Mouse (Mus musculus) embryonic facial prominence, embryonic 11.5 days (tissue): ENCODE data around the gene Gm9833. TPM values are rescaled to one million over a fixed set of nuclear protein-coding genes. Genes with fewer than 3 reads are reported as not detected.
"Not testable (repeated sequence)": the region's sequence is repeated elsewhere in the genome, so short reads cannot be mapped to it uniquely, and the experiment has no call there.

Experiments
- ATAC-seq: fragments of 200-750 bp; cut with Nextera tagmentation; replicated peaks from 2 replicates; pipeline ENCODE4 v1.8.0; 2017; ENCODE audit warnings: low read depth; ENCODE audit not compliant: insufficient number of reproducible peaks, low FRiP score, low TSS enrichment
- DNase-seq: peaks from one replicate; pipeline ENCODE4 v3.0.0-alpha.2; 2015; ENCODE audit warnings: low spot score
- H3K27ac ChIP-seq: fragments of 300-500 bp; sonication (generic); replicated peaks from 2 replicates; pipeline ENCODE4 v1.5.1; 2014; ENCODE audit warnings: mild to moderate bottlenecking, low read depth, low read length, control low read depth
- H3K27me3 ChIP-seq: fragments of 300-500 bp; sonication (generic); 2 replicates; pipeline ENCODE4 v1.6.1; 2014; ENCODE audit warnings: mild to moderate bottlenecking, low read length, moderate library complexity, mixed read lengths; ENCODE audit not compliant: control insufficient read depth, insufficient read depth
- H3K36me3 ChIP-seq: fragments of 300-500 bp; sonication (generic); replicated peaks from 2 replicates; pipeline ENCODE4 v1.6.1; 2014; ENCODE audit warnings: low read depth, mild to moderate bottlenecking, low read length, moderate library complexity, mixed read lengths; ENCODE audit not compliant: control insufficient read depth, insufficient read depth
- H3K4me1 ChIP-seq: fragments of 300-500 bp; sonication (generic); 2 replicates; pipeline ENCODE4 v1.6.1; 2014; ENCODE audit warnings: low read length, mixed read lengths; ENCODE audit not compliant: control insufficient read depth, insufficient read depth
- H3K4me2 ChIP-seq: fragments of 300-500 bp; sonication (generic); 2 replicates; pipeline ENCODE4 v1.6.1; 2014; ENCODE audit warnings: low read depth, mild to moderate bottlenecking, control low read depth, low read length, moderate library complexity
- H3K4me3 ChIP-seq: fragments of 300-500 bp; sonication (generic); 2 replicates; pipeline ENCODE4 v1.5.1; 2014; ENCODE audit warnings: low read depth, low read length, control low read depth
- H3K9ac ChIP-seq: fragments of 300-500 bp; sonication (generic); replicated peaks from 2 replicates; pipeline ENCODE4 v1.6.1; 2014; ENCODE audit warnings: mild to moderate bottlenecking, control low read depth, low read length
- H3K9me3 ChIP-seq: fragments of 300-500 bp; sonication (generic); replicated peaks from 2 replicates; pipeline ENCODE4 v1.6.1; 2016; ENCODE audit warnings: mild to moderate bottlenecking, low read length, inconsistent platforms, mixed read lengths; ENCODE audit not compliant: control insufficient read depth
- WGBS: fragments of 180-500 bp; shearing (Covaris S2); extraction: QIAGEN DNeasy Blood & Tissue Kit; methylation state at CpG from one replicate; pipeline ENCODE4 v1.1.7; 2014; 5-methylcytosine and 5-hydroxymethylcytosine counted together
- polyA plus RNA-seq: library from polyadenylated mRNA; unstranded; fragments of >200 nt; fragmentation: Nextera tagmentation; extraction: Ambion mirVana; gene quantifications from 2 replicates; pipeline ENCODE4 v1.2.1, GENCODE M21; 2014

Gm9833 gene
- polyA plus RNA-seq: 5.6 and 6.3 TPM in 2 replicates

DNA sequence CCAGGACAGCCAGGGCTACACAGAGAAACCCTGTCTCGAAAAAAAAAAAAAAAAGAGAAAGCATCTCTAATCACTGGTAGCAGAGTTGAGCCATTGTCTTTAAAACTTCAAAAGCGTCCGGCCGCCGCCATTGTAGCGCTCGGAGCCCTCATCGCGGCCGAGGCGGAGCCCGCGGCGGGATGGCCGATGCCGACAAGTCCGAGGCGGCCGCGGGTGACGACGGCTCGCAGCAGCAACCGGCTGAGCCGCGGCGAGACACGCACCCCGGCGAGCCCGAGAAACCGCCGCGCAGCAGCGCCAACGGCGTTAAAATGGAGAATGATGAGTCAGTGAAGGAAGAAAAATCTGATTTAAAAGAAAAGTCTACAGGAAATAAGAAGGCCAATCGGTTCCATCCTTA is at the start of gene Gm9833:
Gene Gm9833 (plus strand): TSS at position 117 of the 400 bp plus-strand sequence.
- ATAC-seq, H3K9me3 ChIP-seq, H3K4me2 ChIP-seq, H3K27me3 ChIP-seq, DNase-seq, H3K36me3 ChIP-seq, H3K4me3 ChIP-seq, H3K9ac ChIP-seq, H3K4me1 ChIP-seq, H3K27ac ChIP-seq: not testable (repeated sequence)
- WGBS: 28% methylated on average over 28 of the region's 38 CpGs

DNA sequence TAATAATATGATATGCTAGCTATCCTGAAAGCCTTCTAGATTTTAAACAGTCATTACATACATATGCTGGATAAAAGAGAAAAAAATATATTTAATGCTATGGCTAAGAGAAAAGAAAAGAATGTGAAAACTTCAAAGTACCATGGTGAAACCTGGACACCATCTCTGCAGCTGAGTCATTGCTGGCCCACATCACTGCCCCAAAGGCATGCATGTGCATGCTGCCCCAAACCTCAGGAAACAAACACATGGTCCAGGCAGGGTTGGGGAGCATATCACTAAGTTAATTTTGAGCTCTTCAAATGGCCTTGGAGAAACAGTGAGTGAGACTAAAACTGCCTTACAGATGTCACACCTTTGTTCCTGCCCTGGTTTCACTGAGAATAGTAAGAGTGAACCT is 17.8 kb upstream of the Gm9833 start:
- Histone ChIP-seq H3K9me3 (no peaks in the 10 kb centered on the region), H3K4me3 (no peak overlapping the region), H3K27me3 (no peaks in the 10 kb centered on the region), H3K27ac (no peak overlapping the region), H3K9ac (no peak overlapping the region), H3K4me1 (no peaks in the 10 kb centered on the region), H3K4me2 (no peak overlapping the region), H3K36me3 (no peaks in the 10 kb centered on the region)
- ATAC-seq (no peak), DNase-seq (no peak)

DNA sequence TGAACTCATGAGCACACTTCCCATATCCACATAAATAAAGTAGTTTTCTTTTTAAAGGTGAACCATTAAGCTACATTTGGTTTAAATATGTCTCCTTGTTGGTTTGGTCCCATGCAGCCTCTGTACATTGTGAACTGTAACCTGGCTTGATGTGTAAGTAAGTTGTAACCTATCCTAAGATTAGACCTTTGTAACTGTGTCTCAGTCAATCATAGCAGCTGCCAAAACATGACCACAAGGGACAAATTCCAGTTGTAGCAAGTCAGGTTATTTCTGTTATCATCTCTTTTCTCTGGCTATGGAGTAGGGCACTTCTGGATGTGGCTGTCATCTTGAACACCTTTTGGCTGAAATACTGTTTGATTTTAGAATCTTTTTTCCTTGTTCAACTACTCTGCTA is 12.1 kb upstream of the Gm9833 start:
- Histone ChIP-seq H3K27me3 (no peaks in the 10 kb centered on the region), H3K4me3 (no peak overlapping the region), H3K9ac (no peak overlapping the region), H3K36me3 (no peaks in the 10 kb centered on the region), H3K4me1 (no peaks in the 10 kb centered on the region), H3K27ac (no peak overlapping the region), H3K4me2 (no peak overlapping the region), H3K9me3 (no peaks in the 10 kb centered on the region)
- ATAC-seq (no peak), DNase-seq (no peak)

DNA sequence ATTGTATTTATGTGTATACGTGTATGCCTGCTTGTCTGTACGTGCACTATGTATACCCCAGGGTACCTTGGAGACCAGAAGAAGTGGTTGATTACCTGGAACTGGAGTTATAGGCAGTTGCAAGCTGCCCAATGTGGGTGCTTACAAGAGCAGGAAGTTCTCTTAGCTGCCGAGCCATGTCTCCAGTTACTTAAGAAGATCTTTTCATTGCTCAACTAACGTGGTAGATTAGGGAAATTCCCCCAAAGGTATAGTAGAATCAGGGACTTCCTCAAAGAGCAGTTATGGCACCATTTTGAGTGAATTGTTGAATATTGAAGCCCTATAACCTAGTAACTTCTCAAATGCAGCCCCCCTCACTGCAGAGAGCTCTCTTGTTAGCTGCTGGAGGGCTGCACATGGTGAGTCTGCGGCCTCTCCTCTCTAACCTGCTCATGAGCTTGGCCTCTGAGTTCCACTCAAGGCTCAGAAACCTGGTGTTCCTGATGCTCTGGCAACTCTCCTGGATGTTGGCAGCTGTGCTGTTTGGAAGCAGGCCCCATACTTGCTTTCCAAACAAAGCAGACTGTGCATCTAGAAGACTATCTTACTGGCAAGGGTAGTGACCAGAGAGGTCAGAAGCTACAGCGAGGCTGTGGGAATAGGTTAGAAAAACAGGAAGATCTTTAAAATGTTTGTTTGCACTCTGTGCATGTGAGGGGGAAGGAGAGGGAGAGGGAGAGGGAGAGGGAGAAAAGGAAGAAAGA is 10.6 kb upstream of the Gm9833 start:
- Histone ChIP-seq H3K27ac (no peak overlapping the region), H3K27me3 (no peaks in the 10 kb centered on the region)
- no peak for ATAC-seq

DNA sequence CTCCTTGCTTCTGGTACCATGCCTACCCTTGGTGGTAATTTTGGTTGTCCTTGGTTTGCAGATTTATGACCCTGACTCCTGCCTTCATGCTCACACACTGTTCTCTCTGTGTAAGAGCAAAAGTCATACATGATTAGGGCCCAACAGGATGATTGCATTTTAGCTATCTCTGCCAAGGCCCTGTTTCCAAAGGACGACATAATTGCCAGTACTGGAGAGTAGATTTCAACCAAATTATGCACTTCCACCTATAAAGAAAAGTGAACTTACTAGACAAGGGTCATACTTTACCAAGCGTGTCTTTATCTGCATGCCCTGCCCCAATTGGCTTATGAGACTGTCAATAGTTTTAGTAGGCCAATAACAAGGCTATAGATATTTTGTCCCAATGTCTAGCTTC is 9.8 kb upstream of the Gm9833 start:
- Histone ChIP-seq H3K36me3 (no peaks in the 10 kb centered on the region), H3K9me3 (no peaks in the 10 kb centered on the region), H3K4me3 (no peak overlapping the region), H3K4me1 (no peaks in the 10 kb centered on the region), H3K4me2 (no peak overlapping the region), H3K9ac (no peak overlapping the region), H3K27ac (no peak overlapping the region), H3K27me3 (no peaks in the 10 kb centered on the region)
- 86% methylated on average over 2 of the region's 2 CpGs for WGBS
- no peak for ATAC-seq
- no peak for DNase-seq

More for the DNA sequence above, 10.6 kb upstream of the Gm9833 start:
- no peak overlapping the region for H3K4me3 ChIP-seq
- H3K9me3 ChIP-seq: no peaks in the 10 kb centered on the region
- H3K4me2 ChIP-seq: no peak overlapping the region
- WGBS: 73% methylated on average over 6 of the region's 6 CpGs
- DNase-seq: no peak
- H3K36me3 ChIP-seq: no peaks in the 10 kb centered on the region
- H3K9ac ChIP-seq: no peak overlapping the region
- no peaks in the 10 kb centered on the region for H3K4me1 ChIP-seq

DNA sequence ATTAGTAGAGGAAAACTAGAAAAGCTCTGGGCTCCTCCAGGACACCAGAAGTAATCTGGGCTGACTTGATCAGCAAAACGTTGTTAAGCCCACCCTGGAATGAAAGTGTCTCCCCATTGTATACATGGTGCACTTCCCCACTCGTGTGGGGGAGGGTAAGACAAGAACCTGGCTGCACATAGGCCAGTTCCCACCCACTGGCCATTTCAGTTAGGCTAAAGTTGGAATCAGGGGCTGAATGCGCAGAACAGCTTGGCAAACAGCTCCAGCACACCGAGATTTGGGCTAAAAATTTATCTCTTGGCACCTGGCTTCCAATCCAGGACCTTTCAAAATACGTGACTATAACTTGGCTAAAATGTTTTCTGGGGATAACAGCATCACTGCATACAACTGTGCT is 6.6 kb upstream of the Gm9833 start:
- no peak overlapping the region for H3K4me2 ChIP-seq
- H3K4me3 ChIP-seq: no peak overlapping the region
- 74% methylated on average over 5 of the region's 5 CpGs for WGBS
- no peak for DNase-seq
- H3K36me3 ChIP-seq: no peaks in the 10 kb centered on the region
- ATAC-seq: no peak
- no peaks in the 10 kb centered on the region for H3K27me3 ChIP-seq
- no peaks in the 10 kb centered on the region for H3K4me1 ChIP-seq
- no peak overlapping the region for H3K9ac ChIP-seq
- no peaks in the 10 kb centered on the region for H3K9me3 ChIP-seq
- H3K27ac ChIP-seq: no peak overlapping the region

DNA sequence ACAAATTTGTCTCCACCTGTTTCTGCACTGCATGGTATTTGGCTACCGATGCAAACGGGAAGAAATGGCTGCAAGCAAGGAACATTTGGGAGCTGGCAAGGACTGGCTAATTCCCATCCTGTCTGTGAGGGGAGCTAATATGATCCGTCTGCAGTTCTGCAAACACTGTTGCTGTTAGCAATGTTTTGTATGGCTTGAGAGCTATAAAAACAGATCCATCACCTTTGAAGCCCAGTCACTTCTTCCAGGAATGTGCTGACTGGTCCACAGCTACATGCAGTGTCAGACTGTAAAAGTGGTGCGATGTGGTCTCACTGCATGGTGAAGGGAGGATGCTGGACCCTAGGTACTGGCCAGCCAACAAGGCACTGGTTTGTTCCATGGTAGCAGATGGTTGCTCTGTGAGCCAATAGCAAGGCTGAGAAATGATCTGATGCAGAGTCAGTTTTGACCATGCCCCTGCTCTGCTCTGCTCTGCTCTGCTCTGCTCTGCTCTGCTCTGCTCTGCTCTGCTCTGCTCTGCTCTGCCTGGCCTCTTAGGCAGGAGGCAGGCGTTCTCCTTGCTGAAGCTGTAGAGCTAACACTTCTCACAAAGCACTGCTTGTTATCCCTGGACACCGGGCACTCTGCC is 5.9 kb upstream of the Gm9833 start:
- no peaks in the 10 kb centered on the region for H3K9me3 ChIP-seq
- H3K27me3 ChIP-seq: no peaks in the 10 kb centered on the region
- DNase-seq (peak; percentile 13), ATAC-seq (no peak)
- H3K9ac ChIP-seq: peak overlapping the region; percentile 6; the same call in 1 of the 2 replicates
- H3K4me3 ChIP-seq: no peak overlapping the region
- no peak overlapping the region for H3K4me2 ChIP-seq
- H3K36me3 ChIP-seq: no peaks in the 10 kb centered on the region
- 42% methylated on average over 6 of the region's 6 CpGs for WGBS
- H3K4me1 ChIP-seq: no peaks in the 10 kb centered on the region
- no peak overlapping the region for H3K27ac ChIP-seq

DNA sequence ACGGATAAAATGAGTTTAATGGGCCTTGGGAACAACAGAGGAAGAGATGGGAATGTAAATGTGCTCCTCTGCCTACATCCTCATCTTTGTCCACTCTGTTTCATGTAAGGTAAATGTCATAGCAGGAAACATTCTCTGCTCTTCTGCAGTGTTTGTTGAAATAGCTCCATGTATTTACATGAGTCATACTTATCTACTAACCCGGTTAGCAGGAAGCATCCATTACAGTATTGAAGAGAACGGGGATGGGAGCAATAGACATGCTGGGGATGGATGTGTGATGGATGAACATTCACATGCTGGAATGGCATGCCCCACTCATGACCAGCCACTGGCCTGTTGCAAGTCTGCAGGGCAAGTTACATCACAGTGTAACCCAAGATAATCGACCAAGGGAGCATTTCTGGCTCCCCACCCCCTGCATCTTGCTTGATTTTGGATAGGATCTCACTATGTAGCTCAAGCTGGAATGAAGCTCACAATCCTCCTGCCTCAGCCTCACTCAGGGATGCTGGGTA is 5.3 kb upstream of the Gm9833 start:
- no peak overlapping the region for H3K27ac ChIP-seq
- ATAC-seq: no peak

More for the DNA sequence above, 5.3 kb upstream of the Gm9833 start:
- Histone ChIP-seq H3K9ac (peak overlapping the region; percentile 6; the same call in 1 of the 2 replicates), H3K9me3 (no peaks in the 10 kb centered on the region), H3K4me1 (no peaks in the 10 kb centered on the region), H3K36me3 (no peaks in the 10 kb centered on the region), H3K4me2 (no peak overlapping the region), H3K4me3 (no peak overlapping the region), H3K27me3 (no peaks in the 10 kb centered on the region)
- 75% methylated on average over 4 of the region's 4 CpGs for WGBS
- no peak for DNase-seq
